Mouse (Mus musculus): Measurements from ENCODE around the gene Spc25. TPM values are rescaled to one million over a fixed set of nuclear protein-coding genes. Genes with fewer than 3 reads are reported as not detected.

Spc25 gene
- 173 and 207 TPM in 2 replicates for polyA plus RNA-seq (2016; fragmentation: Nextera tagmentation; extraction: Ambion mirVana)

DNA sequence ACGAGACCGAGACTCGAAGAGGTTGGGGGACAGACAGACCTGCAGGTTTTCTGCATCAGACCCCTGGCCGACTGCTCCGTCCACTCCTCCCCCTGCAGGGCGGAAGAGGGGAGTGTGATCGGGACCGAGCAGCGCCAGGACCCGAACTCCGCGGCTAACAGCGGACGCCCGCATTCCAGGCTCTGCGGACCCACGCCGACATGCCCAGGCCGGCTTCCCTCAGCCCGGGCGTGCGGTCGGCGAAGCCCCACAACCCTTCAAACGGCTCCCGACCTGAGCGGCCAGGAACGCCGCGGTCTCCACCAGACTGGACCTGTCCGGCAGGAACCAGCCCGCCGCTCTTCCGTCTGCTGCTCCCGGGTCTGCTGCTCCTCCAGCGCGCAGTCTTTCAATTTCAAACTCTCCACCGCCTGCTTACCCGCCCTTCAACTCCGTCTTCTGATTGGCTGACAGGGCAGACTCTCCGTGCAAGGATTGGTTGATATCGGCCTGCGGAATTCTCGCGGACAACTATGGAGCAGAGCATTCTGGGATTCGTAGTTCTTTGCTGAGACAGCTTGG, at the start of gene Spc25:
TSS of gene Spc25 (minus strand) at position 404 of the 561 bp plus-strand sequence.
- Histone ChIP-seq H3K36me3 (peaks cover 26% of the 10 kb centered on the region), H3K4me3 (peak within 1 kb of the TSS; percentile 88), H3K9me3 (replicated peaks) (no peaks in the 10 kb centered on the region), H3K4me1 (peaks cover 14% of the 10 kb centered on the region), H3K27ac (peak within 1 kb of the TSS; percentile 97), H3K27me3 (ENCODE audit: low read depth, poor library complexity, severe bottlenecking) (no peaks in the 10 kb centered on the region)
- DNase-seq (ENCODE audit: low spot score), result peak; percentile 83
- under 1% methylated on average over 46 of the region's 46 CpGs for WGBS

DNA sequence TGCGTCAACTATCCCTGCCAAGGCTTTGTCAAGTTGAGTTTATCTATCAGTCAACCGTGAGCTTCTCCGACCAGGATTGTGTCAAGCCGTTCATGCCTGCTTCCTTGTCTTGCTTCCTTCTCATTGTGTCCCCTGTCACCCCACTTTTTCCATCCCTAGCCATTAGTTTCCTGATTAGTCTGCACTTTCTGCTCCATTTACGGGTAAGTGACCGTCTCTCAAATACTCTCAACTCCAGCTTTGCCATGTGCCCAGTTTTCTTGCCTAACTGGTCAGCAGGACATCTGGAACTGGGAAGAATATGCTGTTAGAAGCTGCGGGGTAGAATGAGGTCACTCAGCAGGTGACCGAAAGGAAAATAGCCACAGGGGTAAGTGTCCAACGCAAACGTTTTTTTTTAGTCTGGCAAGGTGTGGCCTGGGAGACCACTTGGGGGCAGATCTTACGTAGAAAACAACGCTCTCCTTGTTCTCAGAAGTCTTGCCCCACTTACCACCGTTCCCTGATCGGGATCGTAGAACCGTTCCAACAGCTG, 42.3 kb upstream of the Spc25 start:
- DNase-seq (ENCODE audit: low spot score), result no peak
- WGBS, result 74% methylated on average over 16 of the region's 16 CpGs
- no peak overlapping the region for H3K27ac ChIP-seq

DNA sequence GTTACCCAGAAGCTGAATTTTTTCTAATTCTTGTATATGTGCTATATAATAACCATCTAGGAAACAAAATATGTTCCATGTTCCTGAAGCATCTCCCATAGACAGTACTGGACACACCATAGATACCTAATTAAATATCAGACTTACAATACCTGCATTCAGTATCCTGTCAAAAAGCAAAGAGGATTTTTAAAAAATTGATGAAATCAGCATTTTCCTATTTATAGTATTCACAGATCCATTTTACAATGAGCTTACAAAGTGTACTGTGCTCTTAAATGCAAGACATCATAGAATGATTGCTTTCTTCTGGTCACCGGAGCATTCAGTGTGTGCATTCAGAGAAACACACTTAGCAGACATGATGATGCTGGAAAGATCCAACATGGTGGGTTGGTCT, 41.1 kb upstream of the Spc25 start:
- 92% methylated on average over 1 of the region's 1 CpGs for WGBS

More for the DNA sequence above, 42.3 kb upstream of the Spc25 start:
- H3K27me3 ChIP-seq (ENCODE audit: low read depth, poor library complexity, severe bottlenecking), result no peaks in the 10 kb centered on the region
- H3K9me3 ChIP-seq (replicated peaks), result no peaks in the 10 kb centered on the region
- H3K4me3 ChIP-seq, result no peak overlapping the region
- H3K4me1 ChIP-seq, result no peaks in the 10 kb centered on the region
- no peaks in the 10 kb centered on the region for H3K36me3 ChIP-seq

DNA sequence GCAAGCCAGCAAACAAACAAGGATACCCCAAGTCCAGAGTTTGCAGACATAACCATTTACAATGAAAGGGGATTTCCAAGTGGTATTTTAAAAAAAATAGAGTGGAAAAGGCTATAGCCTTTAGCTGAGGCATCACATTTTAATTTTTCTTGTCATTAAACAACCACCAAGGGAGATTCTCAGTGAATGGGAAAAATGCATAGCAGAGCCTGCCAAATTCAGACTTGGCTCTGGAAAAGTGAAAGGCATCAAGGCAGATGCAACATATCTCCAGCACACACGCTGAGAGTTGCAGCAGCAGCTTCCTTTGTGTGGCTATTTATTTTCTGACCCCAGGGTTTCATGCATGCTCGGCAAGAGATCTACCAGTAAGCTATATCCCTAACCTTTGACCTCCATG, 38.9 kb upstream of the Spc25 start:
- Histone ChIP-seq H3K27me3 (ENCODE audit: low read depth, poor library complexity, severe bottlenecking) (no peaks in the 10 kb centered on the region), H3K36me3 (no peaks in the 10 kb centered on the region), H3K4me1 (no peaks in the 10 kb centered on the region), H3K27ac (no peak overlapping the region), H3K9me3 (replicated peaks) (no peaks in the 10 kb centered on the region), H3K4me3 (no peak overlapping the region)
- DNase-seq (ENCODE audit: low spot score), result no peak
- 62% methylated on average over 2 of the region's 2 CpGs for WGBS

More for the DNA sequence above, 41.1 kb upstream of the Spc25 start:
- no peak for DNase-seq (ENCODE audit: low spot score)
- H3K27ac ChIP-seq, result no peak overlapping the region
- H3K27me3 ChIP-seq (ENCODE audit: low read depth, poor library complexity, severe bottlenecking), result no peaks in the 10 kb centered on the region
- no peaks in the 10 kb centered on the region for H3K9me3 ChIP-seq (replicated peaks)
- no peaks in the 10 kb centered on the region for H3K4me1 ChIP-seq
- no peaks in the 10 kb centered on the region for H3K36me3 ChIP-seq
- no peak overlapping the region for H3K4me3 ChIP-seq

DNA sequence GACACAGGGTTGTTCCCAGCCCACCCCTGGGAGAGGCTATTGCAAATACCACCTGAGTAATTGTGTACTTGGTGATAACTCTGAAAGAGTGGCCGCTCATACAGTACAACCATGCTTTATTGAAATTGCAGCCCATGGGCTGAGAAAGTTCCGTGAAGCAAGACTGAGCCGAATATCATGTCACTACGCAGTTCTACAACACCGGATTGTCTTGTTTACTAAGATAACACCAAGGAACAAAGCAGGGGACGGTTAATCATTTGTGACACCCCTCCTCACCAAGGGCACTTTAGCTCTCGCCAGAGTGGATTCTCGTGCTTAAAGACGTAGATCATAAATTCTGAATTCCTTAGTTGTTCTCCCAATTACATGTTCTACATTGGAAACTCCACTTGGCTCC, 33.3 kb upstream of the Spc25 start:
- 83% methylated on average over 9 of the region's 9 CpGs for WGBS
- Histone ChIP-seq H3K4me1 (no peaks in the 10 kb centered on the region), H3K4me3 (no peak overlapping the region), H3K27me3 (ENCODE audit: low read depth, poor library complexity, severe bottlenecking) (no peaks in the 10 kb centered on the region), H3K9me3 (replicated peaks) (no peaks in the 10 kb centered on the region), H3K36me3 (no peaks in the 10 kb centered on the region), H3K27ac (no peak overlapping the region)
- no peak for DNase-seq (ENCODE audit: low spot score)

DNA sequence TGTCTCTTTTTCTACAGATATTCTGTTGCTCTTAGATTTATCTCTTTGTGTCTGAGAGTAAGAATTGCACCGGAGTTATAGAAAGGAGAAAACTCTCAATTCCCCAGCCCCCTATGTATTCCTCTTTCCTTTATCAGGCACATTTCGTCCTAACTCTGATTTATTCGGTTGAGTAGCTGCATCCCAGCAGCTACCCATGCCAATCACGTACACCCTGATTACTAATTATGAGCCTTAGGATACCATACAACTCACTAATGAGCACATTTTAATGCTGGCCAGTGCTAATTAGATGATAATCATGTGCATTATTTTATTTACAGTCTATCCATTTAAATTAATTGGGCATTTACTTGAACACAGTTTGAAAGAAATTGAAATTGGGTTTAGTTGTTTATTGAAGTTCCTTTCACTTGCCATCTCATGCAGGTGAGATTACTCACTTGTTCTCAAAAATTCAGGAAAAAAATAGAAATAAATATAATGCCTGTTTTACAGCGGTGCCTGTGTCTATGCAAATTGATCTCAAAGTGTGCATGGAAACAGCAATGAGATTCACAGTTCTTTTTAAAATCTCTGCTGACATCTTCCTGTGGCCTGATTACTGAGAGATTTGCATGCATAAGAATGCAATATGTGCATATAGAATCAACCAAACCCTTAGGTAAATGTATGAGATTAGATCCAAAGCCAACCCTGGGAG, 29.1 kb upstream of the Spc25 start:
- Histone ChIP-seq H3K9me3 (replicated peaks) (no peaks in the 10 kb centered on the region), H3K4me1 (no peaks in the 10 kb centered on the region), H3K27ac (no peak overlapping the region), H3K4me3 (no peak overlapping the region), H3K36me3 (no peaks in the 10 kb centered on the region), H3K27me3 (ENCODE audit: low read depth, poor library complexity, severe bottlenecking) (no peaks in the 10 kb centered on the region)
- 90% methylated on average over 5 of the region's 5 CpGs for WGBS
- no peak for DNase-seq (ENCODE audit: low spot score)

DNA sequence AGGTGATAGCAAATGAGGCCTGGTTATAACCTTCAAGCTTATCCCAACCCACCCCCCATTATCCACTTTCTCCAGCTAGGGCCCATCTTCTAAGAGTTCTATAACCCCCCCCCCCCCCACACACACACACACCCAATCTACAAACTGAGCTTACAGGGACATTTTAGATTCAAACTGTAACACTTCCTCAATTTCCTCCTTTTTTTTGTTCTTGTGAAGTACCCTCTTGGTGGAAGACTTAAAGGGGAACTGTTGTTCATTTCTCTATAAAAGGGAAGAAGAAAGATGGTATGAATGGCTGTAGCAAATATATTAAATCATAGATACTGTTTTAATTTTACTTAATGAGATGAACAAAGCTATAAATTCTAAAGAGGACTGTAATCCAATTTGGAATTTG, 26.1 kb upstream of the Spc25 start:
- Histone ChIP-seq H3K9me3 (replicated peaks) (no peaks in the 10 kb centered on the region), H3K4me1 (no peaks in the 10 kb centered on the region), H3K4me3 (no peak overlapping the region), H3K27me3 (ENCODE audit: low read depth, poor library complexity, severe bottlenecking) (no peaks in the 10 kb centered on the region), H3K27ac (no peak overlapping the region), H3K36me3 (no peaks in the 10 kb centered on the region)
- DNase-seq (ENCODE audit: low spot score), result no peak

DNA sequence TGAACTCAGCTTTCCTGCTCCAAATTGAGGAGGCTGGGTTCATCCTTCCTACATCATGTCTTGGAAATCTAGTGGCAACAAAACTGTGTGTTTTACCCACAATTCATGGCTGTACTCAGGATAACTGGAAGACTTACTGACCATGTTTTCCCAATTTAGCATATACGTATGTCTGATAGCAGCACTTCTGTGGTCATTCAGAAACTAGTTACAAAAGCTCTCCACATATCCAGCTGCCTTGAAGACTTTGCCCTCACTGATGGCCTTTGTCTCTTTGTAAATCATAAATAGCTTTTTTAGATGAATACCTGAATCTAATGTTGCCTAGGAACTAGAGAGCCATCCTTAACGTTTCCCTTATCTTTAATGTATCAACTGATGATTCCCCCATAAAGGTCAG, 24.1 kb upstream of the Spc25 start:
- Histone ChIP-seq H3K27ac (no peak overlapping the region), H3K27me3 (ENCODE audit: low read depth, poor library complexity, severe bottlenecking) (no peaks in the 10 kb centered on the region), H3K36me3 (no peaks in the 10 kb centered on the region), H3K4me3 (no peak overlapping the region), H3K9me3 (replicated peaks) (no peaks in the 10 kb centered on the region), H3K4me1 (no peaks in the 10 kb centered on the region)
- 96% methylated on average over 2 of the region's 2 CpGs for WGBS
- no peak for DNase-seq (ENCODE audit: low spot score)

DNA sequence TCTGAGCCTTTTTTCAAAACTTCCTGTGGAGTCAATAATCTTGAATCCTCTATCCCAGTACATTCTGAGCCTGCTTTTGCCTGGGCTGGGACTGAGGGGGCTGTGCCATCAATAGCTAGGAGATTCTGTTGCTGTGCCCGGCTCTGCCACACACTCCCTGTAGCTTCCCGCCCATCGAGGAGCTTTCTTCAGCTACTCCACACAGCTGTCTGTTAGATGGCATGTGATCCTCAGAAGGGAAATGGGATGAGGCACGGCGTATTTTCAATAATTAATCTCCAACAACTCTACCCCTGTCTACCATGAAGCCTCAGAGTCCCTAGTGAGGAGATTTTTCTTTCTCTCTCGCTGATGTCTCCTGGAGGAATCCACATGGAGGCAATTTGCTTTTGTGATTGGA, 22.6 kb upstream of the Spc25 start:
- 90% methylated on average over 6 of the region's 6 CpGs for WGBS
- Histone ChIP-seq H3K27ac (no peak overlapping the region), H3K4me1 (no peaks in the 10 kb centered on the region), H3K36me3 (no peaks in the 10 kb centered on the region), H3K27me3 (ENCODE audit: low read depth, poor library complexity, severe bottlenecking) (no peaks in the 10 kb centered on the region), H3K4me3 (no peak overlapping the region), H3K9me3 (replicated peaks) (no peaks in the 10 kb centered on the region)
- DNase-seq (ENCODE audit: low spot score), result no peak

DNA sequence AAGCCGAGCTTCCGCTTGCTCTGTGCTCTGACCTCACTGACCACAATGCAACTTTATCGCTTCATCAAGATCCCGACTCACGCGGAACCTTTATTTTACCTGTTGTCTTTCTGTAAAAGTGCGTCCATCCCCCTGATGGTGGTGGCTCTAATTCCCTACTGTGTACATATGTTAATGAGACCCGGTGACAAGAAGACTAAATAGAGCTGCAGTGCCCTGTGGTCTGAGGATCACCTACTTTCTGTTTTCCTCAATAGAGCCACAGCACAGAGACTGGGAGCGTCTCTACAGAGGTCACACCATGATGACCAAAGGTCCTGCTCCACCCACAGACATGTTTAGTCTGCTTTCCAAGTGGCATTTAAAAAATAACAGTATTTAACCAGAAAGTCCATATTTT, 20.9 kb upstream of the Spc25 start:
- Histone ChIP-seq H3K27ac (no peak overlapping the region), H3K4me1 (no peaks in the 10 kb centered on the region), H3K4me3 (no peak overlapping the region), H3K9me3 (replicated peaks) (no peaks in the 10 kb centered on the region), H3K27me3 (ENCODE audit: low read depth, poor library complexity, severe bottlenecking) (no peaks in the 10 kb centered on the region), H3K36me3 (no peaks in the 10 kb centered on the region)
- WGBS, result 93% methylated on average over 9 of the region's 9 CpGs
- no peak for DNase-seq (ENCODE audit: low spot score)

DNA sequence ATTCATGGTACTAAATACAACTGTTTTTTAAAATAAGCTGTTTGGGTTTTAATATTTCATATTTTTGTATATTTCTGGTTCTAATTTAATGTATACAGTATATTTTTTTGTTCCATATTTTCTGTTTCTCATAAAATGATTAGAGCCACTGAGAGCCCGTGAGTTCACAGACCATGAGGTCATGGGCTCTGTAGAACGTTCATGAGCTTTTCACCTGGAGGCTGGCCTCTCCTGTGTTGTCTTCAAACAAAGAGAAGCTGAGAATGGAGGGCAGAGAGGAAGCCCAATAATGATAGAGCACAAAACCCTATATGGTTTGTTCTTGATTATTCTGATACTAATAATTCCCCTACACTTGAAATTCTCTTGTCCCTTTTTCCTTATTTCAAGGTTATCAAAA, 18.7 kb upstream of the Spc25 start:
- Histone ChIP-seq H3K9me3 (replicated peaks) (no peaks in the 10 kb centered on the region), H3K27ac (no peak overlapping the region), H3K4me3 (no peak overlapping the region), H3K36me3 (no peaks in the 10 kb centered on the region), H3K27me3 (ENCODE audit: low read depth, poor library complexity, severe bottlenecking) (no peaks in the 10 kb centered on the region), H3K4me1 (no peaks in the 10 kb centered on the region)
- WGBS, result 71% methylated on average over 2 of the region's 2 CpGs
- no peak for DNase-seq (ENCODE audit: low spot score)

DNA sequence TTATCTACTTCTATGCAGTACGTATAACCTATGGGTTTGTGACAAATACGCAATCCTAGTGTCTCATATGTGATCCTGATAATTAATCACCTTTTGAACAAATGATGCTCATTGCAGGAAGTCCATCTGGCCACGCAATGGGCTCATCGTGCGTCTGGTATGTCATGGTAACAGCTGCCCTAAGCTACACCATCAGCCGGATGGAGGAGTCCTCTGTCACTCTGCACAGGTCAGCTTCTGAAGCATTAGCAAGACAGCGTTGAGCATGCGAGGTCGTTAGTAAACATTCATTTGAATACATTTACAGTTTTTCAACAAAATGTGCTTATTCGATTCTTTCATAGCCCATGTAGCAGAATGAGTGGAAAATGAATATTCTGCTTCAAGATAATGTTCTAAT, 16.8 kb upstream of the Spc25 start:
- no peaks in the 10 kb centered on the region for H3K27me3 ChIP-seq (ENCODE audit: low read depth, poor library complexity, severe bottlenecking)
- DNase-seq (ENCODE audit: low spot score), result no peak
- H3K4me3 ChIP-seq, result no peak overlapping the region
- WGBS, result 88% methylated on average over 10 of the region's 10 CpGs
- H3K9me3 ChIP-seq (replicated peaks), result no peaks in the 10 kb centered on the region
- H3K27ac ChIP-seq, result no peak overlapping the region
- no peaks in the 10 kb centered on the region for H3K4me1 ChIP-seq
- no peaks in the 10 kb centered on the region for H3K36me3 ChIP-seq

DNA sequence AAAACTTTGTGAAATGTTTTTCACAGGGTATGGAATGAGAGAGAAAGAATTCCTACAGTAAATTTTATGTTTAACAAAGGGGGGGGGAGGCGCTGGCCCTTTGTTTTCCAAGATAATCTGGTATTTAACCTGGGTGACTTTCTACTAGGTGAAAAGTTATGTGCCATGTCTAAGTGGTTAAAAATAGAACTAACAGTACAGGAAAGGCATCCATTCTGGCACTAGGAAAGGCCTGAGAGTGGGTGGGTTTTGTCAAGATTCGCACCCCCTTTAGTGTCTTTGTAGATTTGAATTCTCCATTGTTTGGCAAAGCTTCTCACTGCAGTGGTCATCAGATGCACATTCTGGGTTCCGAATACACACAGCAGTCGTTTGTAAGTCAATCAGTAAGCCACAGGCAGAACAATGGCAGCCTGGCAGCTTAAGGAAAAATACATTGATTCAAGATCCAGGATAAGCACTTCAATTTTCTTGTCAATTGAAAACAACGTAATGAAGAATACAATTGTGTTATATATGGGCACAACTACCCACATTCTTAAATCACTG, 15.9 kb upstream of the Spc25 start:
- Histone ChIP-seq H3K9me3 (replicated peaks) (no peaks in the 10 kb centered on the region), H3K27ac (no peak overlapping the region), H3K4me1 (no peaks in the 10 kb centered on the region), H3K36me3 (no peaks in the 10 kb centered on the region), H3K27me3 (ENCODE audit: low read depth, poor library complexity, severe bottlenecking) (no peaks in the 10 kb centered on the region), H3K4me3 (no peak overlapping the region)
- WGBS, result 72% methylated on average over 5 of the region's 5 CpGs
- DNase-seq (ENCODE audit: low spot score), result no peak

All from limb, embryonic 10.5 days (tissue).